Mouse (Mus musculus) small intestine, adult 2 months (tissue): Measurements from ENCODE around the gene Sox8.

Source experiments
- CTCF ChIP-seq: fragments of 200-500 bp; IDR thresholded peaks from 2 replicates; pipeline ENCODE4 v1.5.1; 2012; ENCODE audit warnings: low read depth, mild to moderate bottlenecking, control low read depth, inconsistent platforms, low read length, moderate library complexity, mixed read lengths; ENCODE audit not compliant: insufficient replicate concordance, insufficient read length; ENCODE audit errors: extremely low read depth
- POLR2A ChIP-seq: fragments of 200-500 bp; IDR thresholded peaks from 2 replicates; pipeline ENCODE4 v1.6.1; 2012; ENCODE audit warnings: low read depth, mild to moderate bottlenecking, control low read depth, inconsistent platforms, low read length, moderate library complexity

DNA sequence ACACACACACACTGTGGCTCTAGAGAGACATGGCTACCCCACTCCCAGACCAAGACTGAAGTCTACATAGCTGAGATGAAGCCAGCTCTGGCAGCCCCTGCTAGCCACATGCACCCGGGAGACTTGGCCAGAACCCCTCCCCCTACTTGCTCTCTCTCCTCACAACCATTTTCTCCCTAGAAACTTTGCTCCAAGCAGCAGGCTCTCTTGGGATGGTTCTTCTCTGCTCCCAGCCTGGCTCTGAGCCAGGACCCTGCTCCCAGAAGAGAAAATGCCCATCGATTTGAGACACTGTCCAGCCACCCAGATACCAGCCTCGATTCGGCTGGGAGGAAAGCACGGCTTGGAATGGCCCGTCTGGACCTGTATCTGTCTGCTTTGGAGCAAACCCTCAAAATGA, 5.2 kb downstream of the Sox8 start:
- TF ChIP-seq POLR2A = no peak
- no peak for TF ChIP-seq CTCF
